Mouse (Mus musculus): ENCODE results near the gene Shisal2b. TPM values are rescaled to one million over a fixed set of nuclear protein-coding genes. Genes with fewer than 3 reads are reported as not detected.

Shisal2b gene
- total RNA-seq, 2 experiments from 2014 or later: 0.56 TPM; not detected in 1

DNA sequence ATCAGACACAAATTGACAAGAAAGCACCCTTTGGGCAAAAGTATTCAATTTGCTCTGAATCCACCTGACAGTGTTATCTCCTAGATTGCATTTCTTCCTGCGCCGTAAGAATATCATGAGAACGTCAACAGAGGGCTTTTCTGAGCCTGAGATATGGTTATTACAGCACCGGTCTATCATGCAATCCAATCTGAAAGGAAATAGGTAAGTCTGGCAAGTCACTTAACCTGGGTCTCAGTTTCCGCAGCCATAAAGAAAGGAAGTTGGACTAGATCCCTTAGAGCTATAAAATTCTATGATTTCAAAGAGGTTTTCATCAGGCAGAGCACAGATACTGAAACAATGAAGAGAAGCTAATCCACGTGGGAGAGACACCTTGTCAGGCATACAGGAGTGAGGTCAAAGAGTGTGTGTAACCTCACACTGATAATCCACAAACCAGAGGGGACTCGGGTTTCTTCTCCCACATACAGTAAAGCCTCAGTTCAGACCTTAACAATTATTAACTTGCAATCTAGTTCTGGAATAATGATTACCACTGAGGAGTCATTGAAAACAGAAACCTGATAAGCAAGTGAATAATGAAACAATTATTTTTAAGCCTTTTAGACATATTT lies 64.0 kb downstream of the Shisal2b start:
- intact Hi-C loops (cut with DNase I): loop anchor here (10.0 kb wide), 1 partner anchor 295 kb away; no protein-coding TSS in a partner anchor
- no peak for DNase-seq
- TF ChIP-seq CTCF (IDR thresholded peaks at IDR 0.05): no peak
- no peak overlapping the region for H3K4me3 ChIP-seq
- no peak overlapping the region for H3K27ac ChIP-seq

- TF ChIP-seq CTCF (IDR thresholded peaks at IDR 0.05): no peak
- no peak overlapping the region for H3K4me3 ChIP-seq
- intact Hi-C loops (cut with DNase I): loop anchor here (10.0 kb wide), 1 partner anchor 294 kb away; no protein-coding TSS in a partner anchor
- no peak overlapping the region for H3K27ac ChIP-seq
- no peak for DNase-seq
These were observed 64.6 kb downstream of the Shisal2b start for GRCm38 (mm10) chr13:104799067-104799466.

Other genes with a start within 250 kb of the Shisal2b start
- gene Srek1ip1, start 71.4 kb downstream of the Shisal2b start, total RNA-seq (2021): 10 to 100 TPM; 10.2 to 16.0 TPM
- gene Cwc27, start 46.8 kb downstream of the Shisal2b start, total RNA-seq (2021): 10 to 100 TPM; 11.0 to 12.1 TPM
- gene Rgs7bp, start 191.0 kb upstream of the Shisal2b start, total RNA-seq (2021): under 1 TPM; 0.48 to 0.70 TPM
- gene 4933425L06Rik, start 218.2 kb upstream of the Shisal2b start, total RNA-seq (2021): not detected

Measured in gastrocnemius, adult 2 months (tissue).